Mouse (Mus musculus) liver, embryonic 14.5 days (tissue): ENCODE measurements at regions not wholly inside any gene's neighbourhood (a gene's known extent, or its start where the extent isn't known, plus 50 kb on each side); places are given as distances from the start of the nearest gene placed in this dataset.

Experiments used
- ATAC-seq: fragments of 200-750 bp; cut with Nextera tagmentation; 2 replicates; pipeline ENCODE4 v1.8.0; 2017; ENCODE audit warnings: moderate number of reproducible peaks, mild to moderate bottlenecking, moderate library complexity; ENCODE audit not compliant: insufficient read depth
- DNase-seq, 3 experiments: peaks; one replicate each; pipeline ENCODE4 v3.0.0-alpha.2; 2012 to 2013; ENCODE audit warnings: low read depth in 3 of 3, low spot score in 3 of 3
- H3K27ac ChIP-seq: fragments of 300-500 bp; sonication (generic); 2 replicates; pipeline ENCODE4 v1.5.1; 2014; ENCODE audit warnings: moderate library complexity, mild to moderate bottlenecking, control low read depth, inconsistent platforms
- H3K27me3 ChIP-seq: fragments of 300-500 bp; sonication (generic); 2 replicates; pipeline ENCODE4 v1.6.1; 2014; ENCODE audit warnings: mild to moderate bottlenecking, low read length, moderate library complexity; ENCODE audit not compliant: control insufficient read depth, insufficient read depth
- H3K36me3 ChIP-seq: fragments of 300-500 bp; sonication (generic); replicated peaks from 2 replicates; pipeline ENCODE4 v1.6.1; 2014; ENCODE audit warnings: low read depth; ENCODE audit not compliant: control insufficient read depth, insufficient read depth
- H3K4me1 ChIP-seq, 2 experiments: fragments of 200-500 bp in 1 of 2; fragments of 300-500 bp in 1 of 2; sonication (generic) in 1 of 2; replicated peaks; 2 replicates each; pipeline ENCODE4 v1.6.1; 2012 to 2014; ENCODE audit warnings: antibody characterized with exemption in 1 of 2, inconsistent platforms in 1 of 2, low read length in 1 of 2; ENCODE audit not compliant: control insufficient read depth in 2 of 2, insufficient read depth in 2 of 2
- H3K4me2 ChIP-seq: fragments of 300-500 bp; sonication (generic); 2 replicates; pipeline ENCODE4 v1.6.1; 2014; ENCODE audit warnings: low read depth, mild to moderate bottlenecking, control low read depth, moderate library complexity
- H3K4me3 ChIP-seq, 2 experiments: fragments of 200-500 bp in 1 of 2; fragments of 300-500 bp in 1 of 2; sonication (generic) in 1 of 2; 2 replicates each; pipeline ENCODE4 v1.5.1; 2012 to 2014; ENCODE audit warnings: low read depth in 2 of 2, low read length in 2 of 2, mild to moderate bottlenecking in 2 of 2, control low read depth in 1 of 2, inconsistent platforms in 1 of 2, moderate library complexity in 1 of 2; ENCODE audit not compliant: insufficient read depth in 1 of 2
- H3K9ac ChIP-seq: fragments of 300-500 bp; sonication (generic); replicated peaks from 2 replicates; pipeline ENCODE4 v1.6.1; 2014; ENCODE audit warnings: mild to moderate bottlenecking, control low read depth, moderate library complexity
- H3K9me3 ChIP-seq: fragments of 300-500 bp; sonication (generic); 2 replicates; pipeline ENCODE4 v1.6.1; 2016; ENCODE audit warnings: low read length, mixed read lengths; ENCODE audit not compliant: control insufficient read depth
- CTCF ChIP-seq: IDR thresholded peaks from 2 replicates; pipeline ENCODE4 v1.5.1; 2016; ENCODE audit warnings: antibody characterized with exemption, low read depth, control low read depth
- EP300 ChIP-seq: IDR thresholded peaks from 2 replicates; pipeline ENCODE4 v1.6.1; 2016; ENCODE audit warnings: antibody characterized with exemption, low read depth
- WGBS: fragments of 180-500 bp; shearing (Covaris S2); extraction: QIAGEN DNeasy Blood & Tissue Kit; methylation state at CpG from one replicate; pipeline ENCODE4 v1.1.7; 2014; ENCODE audit not compliant: insufficient replicate concordance; 5-methylcytosine and 5-hydroxymethylcytosine counted together

DNA sequence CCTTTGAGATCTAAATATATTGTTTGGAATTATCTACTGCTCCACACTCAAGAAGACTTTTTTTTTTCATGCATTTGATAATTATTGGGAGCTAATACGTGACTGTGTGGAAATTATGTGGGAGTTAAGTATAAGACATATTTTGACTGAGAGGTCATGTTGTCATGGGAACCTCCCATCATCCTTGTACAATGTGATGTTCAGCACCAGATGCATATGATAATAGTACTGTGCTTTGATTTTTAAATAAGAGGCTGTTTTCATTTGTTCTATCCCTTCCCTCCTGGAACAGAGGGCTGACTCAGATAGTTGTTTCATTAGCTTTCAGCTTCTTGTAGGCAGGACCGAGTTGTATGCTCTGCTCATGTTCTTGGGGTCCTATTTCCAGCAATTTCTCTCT, 190.6 kb upstream of the Malrd1 start:
- H3K27me3 ChIP-seq: no peaks in the 10 kb centered on the region
- no peak overlapping the region for H3K27ac ChIP-seq
- TF ChIP-seq EP300 (no peak), CTCF (no peak)
- 31% methylated on average over 2 of the region's 2 CpGs for WGBS
- H3K9ac ChIP-seq: no peak overlapping the region
- ATAC-seq: no peak
- H3K4me2 ChIP-seq: no peak overlapping the region
- H3K4me3 ChIP-seq: no peak overlapping the region
- H3K4me1 ChIP-seq: no peaks in the 10 kb centered on the region
- H3K36me3 ChIP-seq: no peaks in the 10 kb centered on the region
- no peaks in the 10 kb centered on the region for H3K9me3 ChIP-seq
- DNase-seq: no peak

DNA sequence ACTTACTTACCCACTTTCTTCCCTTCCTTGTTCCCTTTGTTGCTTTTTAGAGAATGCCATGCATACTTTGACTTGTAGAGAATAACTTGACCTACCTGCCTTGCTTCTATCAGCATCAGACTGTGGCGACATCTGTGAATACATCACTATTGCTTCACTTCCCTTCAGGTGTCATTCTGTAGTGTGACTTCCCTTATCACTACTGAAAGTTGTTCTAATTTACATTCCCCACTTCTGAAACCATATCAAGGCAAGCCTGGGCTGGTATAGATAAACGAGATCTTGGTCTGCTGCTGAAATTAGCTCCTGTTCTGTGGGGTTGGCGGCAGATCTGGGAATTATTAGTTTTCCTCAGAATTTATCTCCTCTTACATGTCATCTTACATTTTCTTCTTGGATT, 178.3 kb upstream of the Malrd1 start:
- no peak overlapping the region for H3K9ac ChIP-seq
- H3K4me3 ChIP-seq: no peak overlapping the region
- ATAC-seq: peak; percentile 48
- no peaks in the 10 kb centered on the region for H3K4me1 ChIP-seq
- no peaks in the 10 kb centered on the region for H3K27me3 ChIP-seq
- H3K9me3 ChIP-seq: no peaks in the 10 kb centered on the region
- no peak overlapping the region for H3K27ac ChIP-seq
- WGBS: 35% methylated on average over 3 of the region's 3 CpGs
- H3K36me3 ChIP-seq: no peaks in the 10 kb centered on the region
- TF ChIP-seq CTCF (no peak), EP300 (no peak)
- no peak for DNase-seq
- H3K4me2 ChIP-seq: no peak overlapping the region
